Mouse (Mus musculus) heart, postnatal 10 days (tissue): ENCODE results near the gene Cdc42bpa. TPM values are rescaled to one million over a fixed set of nuclear protein-coding genes. Genes with fewer than 3 reads are reported as not detected.

Experiments
- DNase-seq, 2 experiments: peaks; one replicate each; pipeline ENCODE4 v3.0.0; 2021
- intact Hi-C: fragments of 180-260 bp; cut with DNase I; formaldehyde crosslinking; loops from one replicate; pipeline ENCODE4 v1.15.1; 2025
- total RNA-seq, 2 experiments: library from RNA; stranded (reverse); gene quantifications; 2 replicates each; pipeline ENCODE4 v1.2.3; 2021

Cdc42bpa gene
- 10 to 100 TPM; 56.6 to 57.7 TPM for total RNA-seq

DNA sequence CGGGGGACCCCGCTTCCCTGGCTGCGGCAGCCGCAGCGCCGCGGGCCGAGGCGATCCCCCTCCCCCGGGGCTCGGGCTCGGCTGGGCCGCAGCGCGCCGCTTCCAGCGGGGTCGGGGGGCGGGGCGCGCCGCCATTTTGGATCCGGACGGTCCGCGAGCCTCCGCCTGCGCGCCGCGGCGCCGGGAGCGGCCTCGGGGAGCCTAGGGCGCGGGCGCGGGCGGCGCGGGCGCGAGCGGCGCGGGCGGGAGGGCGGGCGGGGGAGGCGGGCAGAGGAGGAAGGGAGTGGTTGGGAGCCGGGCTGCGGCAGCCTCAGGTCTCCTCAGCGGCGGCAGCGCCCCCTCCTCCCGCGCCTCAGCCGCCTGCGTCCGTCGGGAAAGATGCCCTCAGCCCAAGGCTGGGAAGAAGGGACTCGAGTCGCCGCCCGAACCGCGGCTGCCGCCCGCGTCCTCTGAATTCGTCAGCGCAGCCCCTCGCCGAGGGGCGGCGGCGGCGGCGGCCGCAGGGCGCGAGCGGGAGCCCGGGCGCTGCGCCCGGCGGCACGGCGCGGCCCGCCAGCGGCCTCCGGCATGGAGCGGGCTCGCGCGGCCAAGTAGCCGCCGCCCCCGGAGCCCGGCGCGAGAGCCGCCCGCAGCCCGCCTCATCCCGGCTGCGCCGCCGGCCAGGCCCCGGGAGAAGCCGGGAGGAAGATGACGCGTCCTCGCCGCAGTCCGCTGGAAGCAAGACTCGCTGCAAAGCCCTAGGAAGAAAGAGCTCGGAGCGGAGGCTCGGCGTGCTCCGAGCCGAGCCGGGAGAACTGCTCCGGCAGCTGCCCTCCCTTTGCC, at the start of gene Cdc42bpa:
Gene Cdc42bpa (plus strand): TSS at position 752 of the 822 bp plus-strand sequence.
- intact Hi-C loops = loop anchor here (2.0 to 5.0 kb wide), 2 partner anchors 95 to 102 kb away; no protein-coding TSS in a partner anchor
- DNase-seq = peak; percentile 85 to 86

DNA sequence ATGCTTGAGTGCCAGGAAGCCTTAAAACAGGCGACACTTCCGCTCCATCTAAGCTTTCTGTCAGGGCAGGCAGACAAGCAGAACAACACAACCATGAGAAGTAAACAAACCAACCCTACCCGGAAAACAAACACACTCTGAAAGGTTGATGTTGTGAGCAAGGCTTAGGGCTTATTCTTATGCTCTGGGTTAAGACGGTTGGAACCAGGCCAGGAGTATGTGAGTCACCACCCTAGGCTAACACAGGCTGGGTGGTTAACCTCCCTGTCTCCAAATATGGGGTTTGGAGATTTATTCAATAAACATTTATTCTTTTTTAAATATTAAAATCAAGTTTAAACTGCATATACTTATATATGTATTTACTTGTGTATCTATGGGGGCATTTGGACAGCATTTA, 46.8 kb upstream of the Cdc42bpa start:
- DNase-seq = peak; percentile 57 to 66
- intact Hi-C loops = no loop called here

DNA sequence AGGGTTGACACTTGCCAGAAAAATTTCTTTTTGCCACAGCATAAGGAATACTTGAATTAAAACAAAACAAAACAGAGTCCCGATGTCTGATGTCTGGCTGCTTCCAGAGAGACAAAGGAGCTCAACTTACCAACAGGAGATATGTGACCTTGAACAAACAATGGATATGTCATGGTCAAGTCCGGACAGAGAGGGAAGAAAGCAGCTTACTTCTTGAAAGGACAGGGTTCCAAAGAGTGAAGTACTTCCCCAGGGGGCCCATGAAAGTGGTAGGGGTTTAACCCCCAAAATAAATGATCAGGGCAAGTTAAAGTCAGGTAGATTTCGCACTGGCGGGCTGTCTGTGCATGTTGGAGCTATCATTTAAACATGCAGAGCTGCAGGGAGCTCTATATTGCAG, 43.2 kb upstream of the Cdc42bpa start:
- no peak for DNase-seq
- intact Hi-C loops = no loop called here

DNA sequence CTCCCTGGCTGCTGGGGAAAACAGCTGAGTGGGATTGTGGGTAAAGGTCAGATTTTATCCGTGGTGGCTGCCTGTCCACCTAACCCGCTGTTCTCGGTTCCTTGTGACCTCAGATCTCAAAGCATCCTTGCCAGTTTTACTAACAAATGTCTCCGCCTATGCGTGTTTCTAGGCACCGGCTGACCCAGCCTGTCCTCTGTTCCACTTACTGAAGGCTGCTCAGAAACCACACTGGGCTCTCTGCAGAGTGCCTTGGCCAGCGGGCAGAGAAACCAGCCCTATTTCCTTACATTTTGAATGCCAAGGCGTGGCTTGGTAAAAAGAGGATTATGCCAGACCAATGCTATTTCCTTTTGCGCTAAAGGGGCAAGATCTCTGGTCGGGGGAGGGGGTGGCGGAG, 42.8 kb upstream of the Cdc42bpa start:
- no peak for DNase-seq
- intact Hi-C loops = no loop called here

DNA sequence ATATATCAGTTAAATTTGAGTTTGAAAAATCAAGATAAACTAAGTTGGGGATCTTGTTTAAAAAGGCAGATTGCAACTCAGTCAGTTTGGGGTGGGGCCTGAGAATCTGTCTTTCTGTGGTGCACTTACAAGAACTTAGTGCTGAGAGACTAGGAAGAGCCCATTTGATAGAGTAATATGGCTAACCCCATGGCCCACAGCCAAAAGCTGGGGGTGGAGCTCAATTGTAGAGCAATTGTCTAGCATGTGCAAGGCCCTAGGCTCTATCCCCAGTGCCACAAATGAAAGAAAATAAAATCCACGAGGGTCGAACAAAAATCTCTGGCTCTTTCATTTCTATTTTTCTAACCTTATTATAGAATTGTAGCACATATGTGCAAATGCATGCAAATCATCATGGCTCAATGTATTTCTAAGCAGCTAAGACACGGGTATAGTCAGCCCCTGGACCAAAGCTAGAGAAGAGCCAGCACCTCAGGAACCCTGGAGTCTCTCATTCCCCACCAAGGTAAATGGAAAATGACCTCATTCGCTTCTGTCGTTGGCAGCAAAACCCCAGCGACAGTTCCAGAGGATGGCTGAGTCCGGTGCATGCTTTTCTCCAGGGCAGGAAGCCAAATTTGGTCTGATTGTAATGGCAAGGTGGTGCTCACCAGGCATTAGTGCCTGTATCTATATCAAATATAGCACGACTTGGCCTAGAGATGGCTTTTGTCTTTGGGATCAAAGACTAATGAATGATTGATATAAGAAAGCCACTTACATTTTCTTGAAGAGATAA, 40.4 kb upstream of the Cdc42bpa start:
- DNase-seq = peak; percentile 63 to 68
- intact Hi-C loops = loop anchor here (5.0 kb wide), 1 partner anchor 33 kb away; no protein-coding TSS in a partner anchor

DNA sequence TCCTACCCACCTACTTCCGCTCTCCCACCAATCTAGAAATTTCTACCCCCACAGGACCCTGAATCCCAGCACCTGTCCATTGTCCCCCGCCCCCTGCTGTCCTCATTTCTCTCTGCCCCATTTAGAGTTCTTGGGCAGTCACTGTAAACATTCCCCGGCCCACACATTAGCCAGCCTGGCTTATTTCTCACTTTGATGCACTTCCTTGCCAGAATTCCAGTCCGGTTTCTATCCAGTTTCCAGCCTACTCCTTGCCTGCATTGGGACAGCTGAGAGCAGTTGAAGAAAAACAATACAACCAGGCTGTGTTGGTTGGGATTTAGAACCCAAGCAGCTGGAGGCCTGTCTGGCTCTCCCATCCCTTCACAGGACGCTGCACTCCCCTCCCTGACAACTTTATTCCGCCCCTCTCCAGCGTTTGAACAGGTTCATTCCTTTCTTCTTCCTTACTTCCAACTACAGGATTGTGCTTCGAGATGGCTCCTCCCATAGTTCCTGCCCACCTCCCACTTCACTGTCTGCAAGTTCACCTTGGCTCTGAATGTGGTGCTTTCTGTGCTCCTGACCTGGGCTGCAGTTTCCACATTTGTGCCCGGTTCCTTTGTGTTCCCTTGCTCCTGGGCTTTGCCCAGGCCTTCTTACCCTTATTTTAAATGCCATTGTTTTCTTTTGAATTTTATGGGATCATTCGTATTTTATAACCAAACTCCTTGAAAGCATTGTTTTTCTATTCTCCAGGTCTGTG, 36.4 kb upstream of the Cdc42bpa start:
- DNase-seq = no peak
- intact Hi-C loops = loop anchor here (5.0 kb wide), 1 partner anchor 37 kb away; no protein-coding TSS in a partner anchor

DNA sequence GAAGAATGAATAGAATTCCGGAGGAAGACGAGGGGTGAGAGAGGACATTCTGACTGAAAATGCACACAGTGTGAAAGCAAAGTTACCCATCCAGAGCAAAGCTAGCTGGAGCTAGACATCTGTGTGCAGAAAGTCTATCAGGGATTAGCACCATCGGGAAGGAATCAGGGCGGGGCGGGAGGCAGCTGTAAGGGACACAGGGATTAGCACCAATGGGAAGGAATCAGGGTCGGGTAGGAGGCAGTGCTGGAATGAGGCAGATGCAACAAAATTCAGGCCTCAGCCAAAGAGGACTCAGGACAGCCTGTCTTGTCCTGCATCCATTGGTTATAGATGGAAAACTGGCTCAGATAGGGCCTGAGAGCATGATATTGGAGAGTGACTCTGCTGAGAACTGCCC, 34.0 kb upstream of the Cdc42bpa start:
- no peak for DNase-seq
- intact Hi-C loops = no loop called here

DNA sequence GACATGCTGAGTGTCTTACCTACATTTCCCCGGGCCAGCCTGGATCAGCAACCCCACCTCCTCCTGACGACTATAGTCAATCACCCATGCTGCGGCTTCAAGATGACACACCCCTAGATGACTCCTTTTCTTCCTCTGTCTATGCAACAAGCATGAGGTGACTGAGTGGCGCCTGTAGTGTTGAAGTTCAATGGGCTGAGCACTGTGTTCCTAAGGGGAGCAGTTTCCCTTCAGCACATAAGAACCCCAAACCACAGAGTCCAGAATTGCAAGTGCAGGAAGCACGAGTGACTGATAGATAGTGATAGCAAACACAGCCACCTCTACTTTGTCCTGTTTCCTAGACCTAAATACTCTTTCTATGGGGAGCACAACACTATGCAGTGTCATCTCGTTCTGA, 33.2 kb upstream of the Cdc42bpa start:
- no peak for DNase-seq
- intact Hi-C loops = no loop called here

DNA sequence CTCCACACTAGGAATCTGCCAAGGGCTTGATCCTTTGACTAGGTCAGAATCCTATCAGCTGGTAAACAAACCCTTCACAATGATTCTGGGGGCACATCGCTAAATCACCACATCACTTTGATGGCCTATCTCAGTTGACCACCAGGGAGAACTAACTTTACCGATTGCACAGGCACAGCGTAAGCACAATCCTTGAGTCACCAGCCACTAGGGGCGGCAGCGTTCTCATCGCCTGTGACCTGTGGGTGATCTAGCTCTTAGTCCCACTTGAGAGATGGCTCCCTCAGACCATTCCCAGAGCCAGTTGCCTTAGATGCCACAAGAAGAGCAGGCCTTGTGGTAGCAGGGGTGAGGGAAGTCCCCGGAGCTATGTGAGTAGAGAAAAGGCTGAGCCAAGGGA, 31.4 kb upstream of the Cdc42bpa start:
- intact Hi-C loops = no loop called here
- no peak for DNase-seq

DNA sequence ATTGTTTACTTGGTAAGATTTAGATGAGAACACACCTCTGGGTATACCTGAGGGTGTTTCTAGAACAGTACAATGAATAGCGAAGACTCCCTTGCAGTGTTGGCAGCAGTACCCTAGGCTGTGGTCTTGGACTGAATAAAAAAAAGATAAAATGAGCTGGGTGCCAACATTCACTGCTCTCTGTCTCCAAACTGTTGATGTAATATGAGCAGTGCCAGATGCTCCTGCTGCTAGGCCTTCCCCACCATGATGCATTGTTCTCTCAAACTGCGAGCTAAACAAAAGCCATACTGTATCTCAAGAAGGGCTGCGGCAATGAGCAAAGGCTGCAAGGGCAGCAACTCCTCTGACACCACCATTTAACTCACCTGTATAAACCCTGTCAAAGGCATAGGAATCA, 29.0 kb upstream of the Cdc42bpa start:
- intact Hi-C loops = no loop called here

DNA sequence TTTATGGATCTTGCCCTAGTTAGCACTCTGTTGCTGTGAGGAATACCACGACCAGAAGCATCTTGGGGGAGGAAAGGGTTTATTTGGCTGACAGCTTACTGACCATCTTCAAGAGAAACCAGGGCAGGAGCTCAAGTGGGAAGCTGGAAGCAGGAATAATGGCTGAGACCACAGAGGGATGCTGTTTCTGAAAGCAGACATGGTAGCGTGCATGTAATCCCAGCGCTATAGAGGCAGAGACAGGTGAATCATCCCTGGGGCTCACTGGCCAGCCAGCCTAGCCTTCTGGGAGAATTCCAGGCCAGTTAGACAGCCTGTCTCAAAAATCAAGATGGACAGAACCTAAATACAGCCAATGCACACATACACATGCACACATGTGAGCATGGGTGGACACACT, 26.2 kb upstream of the Cdc42bpa start:
- no peak for DNase-seq
- intact Hi-C loops = no loop called here

More for the DNA sequence above, 29.0 kb upstream of the Cdc42bpa start:
- peak in 1 of 2 experiments; percentile 11 for DNase-seq

DNA sequence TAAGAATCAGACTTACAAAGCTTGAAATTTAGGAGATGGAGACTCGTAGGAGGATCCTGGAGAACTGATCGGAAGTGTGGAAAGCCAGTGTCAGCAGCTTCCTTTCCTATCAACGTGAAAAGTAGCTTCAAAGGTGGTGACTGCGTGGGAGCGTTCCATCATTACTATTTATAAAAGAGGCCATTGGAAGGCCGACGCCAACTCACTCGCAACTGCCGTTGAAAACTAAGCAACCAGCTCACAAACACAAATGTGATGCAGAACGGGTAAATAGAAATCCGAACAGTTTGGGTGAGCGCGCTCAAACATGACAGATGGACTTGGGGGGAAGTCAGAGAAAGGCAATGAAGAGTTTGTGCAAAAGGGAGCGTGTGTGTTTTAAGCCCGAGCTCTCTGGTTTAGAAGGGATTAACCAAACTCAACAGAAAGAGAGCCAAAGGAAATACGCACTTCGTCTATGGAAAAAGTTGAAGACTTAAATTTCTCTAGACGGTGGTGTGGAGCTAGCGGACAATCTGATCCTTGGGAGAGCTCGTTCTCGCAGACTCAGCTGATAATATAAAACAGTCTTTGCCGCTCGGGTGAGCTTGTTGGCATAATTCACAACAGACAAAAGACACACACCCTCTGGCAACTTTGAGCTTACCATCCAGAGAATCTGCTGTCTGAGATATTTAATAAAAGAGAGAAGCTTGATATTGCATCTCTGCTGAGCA, 20.0 kb upstream of the Cdc42bpa start:
- peak in 1 of 2 experiments; percentile 12 for DNase-seq
- intact Hi-C loops = no loop called here

DNA sequence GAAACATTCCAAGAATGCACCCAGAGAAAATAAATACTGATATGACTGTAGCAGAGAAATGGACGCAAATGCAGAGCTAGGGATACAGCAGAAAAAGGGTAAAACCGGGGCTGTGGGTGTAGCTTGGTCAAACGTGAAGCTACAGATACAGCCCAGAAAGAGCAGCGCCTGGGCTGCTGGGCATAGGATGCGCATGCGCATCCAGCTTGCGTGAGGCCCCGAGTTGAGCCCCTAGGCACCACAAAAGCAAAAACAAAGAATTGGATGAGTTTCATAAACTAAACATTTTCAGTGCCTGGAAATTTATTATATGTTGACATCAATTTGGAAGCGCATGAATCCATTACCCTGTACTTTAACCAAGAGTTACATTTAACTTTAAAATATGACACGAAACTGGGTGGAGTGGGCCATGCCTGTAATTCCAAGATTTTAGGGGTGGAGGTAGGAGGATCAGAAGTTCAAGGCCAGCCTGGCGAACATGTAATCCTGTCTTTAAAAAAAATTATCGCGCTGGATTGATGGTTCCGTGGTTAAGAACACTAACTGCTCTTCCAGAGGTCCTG, 19.4 kb upstream of the Cdc42bpa start:
- intact Hi-C loops = no loop called here
- no peak for DNase-seq

DNA sequence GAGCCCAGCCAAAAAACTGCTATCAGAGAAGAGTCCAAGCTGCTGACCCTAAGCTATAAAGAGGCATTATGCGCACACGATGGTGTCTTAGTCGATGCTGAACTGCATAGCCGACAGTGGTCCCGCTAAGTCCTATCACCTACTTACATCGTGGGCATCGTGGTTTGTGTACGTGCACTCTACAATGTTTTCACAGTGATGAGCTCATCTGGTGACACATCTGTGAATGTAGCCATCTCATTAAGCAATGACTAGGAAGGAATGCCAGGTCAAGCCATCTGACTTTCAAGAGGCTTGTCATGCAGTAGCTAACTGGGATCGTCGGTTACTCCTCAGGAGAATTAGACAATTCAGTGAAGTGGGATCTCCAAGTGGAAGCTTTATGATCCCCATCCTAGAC, 15.3 kb upstream of the Cdc42bpa start:
- DNase-seq = no peak
- intact Hi-C loops = no loop called here

DNA sequence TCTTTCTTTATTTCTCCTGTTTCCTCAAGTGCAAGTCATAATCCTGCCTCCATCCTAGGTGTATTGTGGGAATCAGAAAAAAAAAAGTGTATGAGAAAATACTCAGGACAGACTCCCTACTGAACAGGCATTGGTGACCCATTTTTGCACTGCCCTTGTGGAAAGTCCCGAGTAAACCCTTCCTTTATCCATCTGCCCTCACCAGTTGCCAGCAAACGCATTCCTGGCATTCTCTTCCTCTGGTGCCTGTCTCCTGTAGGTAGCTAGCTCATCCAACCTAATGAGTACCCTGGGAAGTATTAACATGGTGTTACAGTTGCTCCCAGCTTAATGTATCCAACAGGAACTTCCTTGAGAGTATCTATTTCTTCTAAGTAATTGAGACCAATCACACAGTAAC, 13.7 kb upstream of the Cdc42bpa start:
- intact Hi-C loops = no loop called here
- no peak for DNase-seq

DNA sequence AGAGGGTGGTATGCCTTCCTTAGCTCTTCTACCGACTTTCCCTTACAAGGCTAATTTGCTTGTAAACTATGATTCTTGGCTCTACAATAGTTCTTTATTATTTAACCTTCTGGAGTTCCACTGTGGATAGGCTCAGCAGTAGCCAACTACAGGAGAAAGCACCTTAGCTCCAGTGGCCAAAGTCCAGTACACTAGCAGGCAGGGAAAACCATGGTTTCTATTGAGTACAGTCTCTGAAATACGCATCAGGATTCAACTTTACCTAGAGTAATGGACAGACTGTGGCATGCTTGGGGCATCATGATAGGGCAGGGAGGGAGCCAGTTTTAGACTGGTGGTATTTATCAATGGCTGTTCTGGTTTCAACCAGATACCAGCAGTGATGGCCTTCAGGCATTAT, 12.6 kb upstream of the Cdc42bpa start:
- intact Hi-C loops = no loop called here
- DNase-seq = no peak

DNA sequence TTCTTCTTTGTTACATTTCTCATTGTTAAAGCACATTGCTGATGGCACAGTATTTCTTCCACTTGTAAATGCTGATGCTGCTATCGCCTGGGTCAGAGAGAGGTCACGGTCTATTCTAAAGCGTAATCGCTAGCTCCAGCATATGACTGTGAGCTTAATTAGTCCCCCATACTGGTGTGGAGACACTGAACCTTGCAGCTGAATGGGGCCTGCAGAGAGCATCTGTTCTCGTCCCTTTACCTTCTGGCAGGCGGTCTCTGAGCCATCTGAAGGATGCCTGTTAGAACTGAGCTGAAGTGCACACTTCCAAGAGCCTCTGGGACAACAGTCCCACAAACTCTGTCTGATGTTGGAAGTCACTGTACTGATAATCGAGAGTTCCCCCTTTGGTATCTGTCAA, 8.7 kb upstream of the Cdc42bpa start:
- DNase-seq = no peak
- intact Hi-C loops = no loop called here

DNA sequence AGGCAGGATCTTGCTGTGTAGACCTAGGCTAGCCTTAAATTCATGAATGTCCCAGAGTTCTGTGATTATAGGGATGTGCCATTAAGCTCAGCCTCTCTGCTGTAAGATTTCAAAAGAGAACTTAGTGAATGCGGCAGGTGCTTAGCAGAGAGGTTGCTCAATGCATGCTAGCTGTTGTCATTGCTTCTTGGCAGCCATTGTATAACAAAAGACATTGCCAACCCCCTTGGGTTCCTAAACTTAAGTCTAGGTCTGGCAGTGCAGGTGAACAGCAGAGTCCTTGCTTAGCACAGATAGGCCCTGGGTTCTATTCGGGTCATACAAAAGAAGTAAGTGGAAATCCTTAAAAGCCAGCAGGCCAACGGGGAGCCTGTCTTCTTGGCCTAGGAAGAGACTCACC, 7.0 kb upstream of the Cdc42bpa start:
- intact Hi-C loops = no loop called here
- DNase-seq = no peak

DNA sequence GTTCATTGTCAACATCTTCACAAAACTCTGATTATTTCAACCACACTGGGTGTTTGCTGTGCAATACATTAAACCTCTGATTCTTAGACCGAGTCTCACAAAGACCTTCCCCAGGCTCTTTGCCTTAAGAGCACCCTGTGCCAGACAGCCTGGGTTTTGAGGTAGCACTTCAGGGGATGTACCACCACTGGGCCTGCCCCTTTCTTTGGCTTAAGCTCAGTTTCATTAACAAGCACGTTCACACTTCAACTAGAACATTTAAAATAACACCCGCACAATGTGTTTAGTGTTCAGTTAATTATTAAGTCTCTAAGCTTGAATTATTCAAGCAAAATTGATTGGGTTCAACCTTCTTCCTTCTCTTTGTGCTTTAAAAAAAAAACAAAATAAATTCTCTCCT, 2.8 kb upstream of the Cdc42bpa start:
- DNase-seq = no peak
- intact Hi-C loops = no loop called here
